Mouse (Mus musculus) midbrain, embryonic 15.5 days (tissue): ENCODE measurements around the gene Gpatch2l. TPM values are rescaled to one million over a fixed set of nuclear protein-coding genes. Genes with fewer than 3 reads are reported as not detected.

Experiments used
- polyA plus RNA-seq: library from polyadenylated mRNA; unstranded; fragments of >200 nt; fragmentation: Nextera tagmentation; extraction: Ambion mirVana; gene quantifications from 2 replicates; pipeline ENCODE4 v1.2.1, GENCODE M21; 2015

Gpatch2l gene
- polyA plus RNA-seq, 1 experiment from 2014 or later = 32.4 TPM

Other genes starting within 250 kb of the Gpatch2l start
- gene Tgfb3, start 162.8 kb upstream of the Gpatch2l start, polyA plus RNA-seq = 3.5 and 4.7 TPM in 2 replicates
- gene Ift43, start 159.3 kb upstream of the Gpatch2l start, polyA plus RNA-seq = 47.3 and 47.9 TPM in 2 replicates
- 4.6 and 5.5 TPM in 2 replicates for gene Esrrb, start 119.3 kb downstream of the Gpatch2l start, polyA plus RNA-seq